Mouse (Mus musculus) right cerebral cortex, adult 18-20 months (tissue): ENCODE data around the gene Crip1.

ENCODE experiments used
- DNase-seq: peaks from one replicate; pipeline ENCODE4 v3.0.0; 2022; ENCODE audit warnings: mixed read lengths

Gene Crip1

DNA sequence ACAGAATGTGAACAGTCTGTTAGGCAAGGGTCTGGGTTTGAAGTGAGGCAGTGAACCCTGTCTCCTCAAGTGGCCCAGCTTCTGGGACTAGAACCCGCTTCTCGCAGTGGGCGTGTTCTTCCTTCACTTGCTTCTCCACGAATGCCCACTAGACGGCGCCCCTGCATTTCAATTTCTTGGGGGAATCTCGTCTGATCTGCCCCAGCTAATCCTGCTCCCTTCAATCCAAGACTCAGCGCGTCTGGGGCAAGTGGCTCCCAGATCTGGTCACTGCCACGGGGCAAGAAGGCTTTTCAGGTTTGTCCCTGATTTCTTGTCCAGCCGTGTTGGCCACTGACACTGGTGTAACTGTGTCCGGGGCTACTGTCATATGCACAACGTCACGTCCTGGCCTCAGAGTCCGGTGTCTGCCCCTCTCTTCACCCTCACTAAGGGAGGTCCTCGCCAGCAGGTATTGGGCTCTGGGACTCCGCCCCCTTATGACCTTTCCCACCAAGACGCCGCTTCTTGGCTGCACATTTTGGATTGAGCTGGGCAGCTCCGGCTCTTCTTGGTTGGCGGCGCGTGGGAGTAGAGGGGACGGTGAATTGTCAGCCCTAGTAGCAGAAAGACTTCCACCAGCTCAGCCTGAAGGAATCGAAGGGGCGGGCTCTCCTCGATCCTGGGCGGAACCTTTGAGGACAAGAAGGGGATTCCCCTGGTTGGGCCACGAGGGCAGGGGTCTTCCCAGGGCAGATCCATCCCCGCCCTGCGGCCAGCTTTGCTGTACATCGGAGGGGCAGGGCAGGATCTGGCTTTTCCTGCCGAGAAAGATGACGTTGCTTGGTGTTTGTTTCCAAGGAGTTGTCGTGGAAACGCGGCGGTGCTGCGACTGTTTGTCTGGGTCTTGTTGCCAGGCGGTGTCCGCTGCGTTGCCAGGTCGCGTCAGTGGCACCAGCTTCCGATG, at the start of gene Crip1:
Gene Crip1 (plus strand): TSS at position 205 of the 946 bp plus-strand sequence.
- peak; percentile 83 for DNase-seq

DNA sequence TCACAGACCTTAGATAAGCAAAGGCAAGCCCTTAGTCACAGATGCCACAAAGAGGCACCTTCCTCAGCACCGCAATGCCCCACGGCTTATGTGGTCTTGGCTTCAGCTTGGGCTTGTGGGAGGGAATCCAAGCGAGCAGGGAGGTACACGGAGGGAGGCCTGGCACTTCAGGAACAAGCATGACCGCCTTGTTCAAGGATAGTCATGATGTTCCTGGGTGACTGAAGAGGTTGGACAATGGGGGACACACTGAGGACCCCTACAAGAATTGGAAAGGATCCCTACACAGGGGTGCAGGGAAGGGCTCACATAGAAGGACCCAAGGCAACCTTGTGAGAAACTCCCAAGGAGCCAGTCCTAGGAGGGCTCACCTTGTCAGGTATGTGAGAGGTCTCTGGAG, 49.1 kb upstream of the Crip1 start:
- DNase-seq = no peak

DNA sequence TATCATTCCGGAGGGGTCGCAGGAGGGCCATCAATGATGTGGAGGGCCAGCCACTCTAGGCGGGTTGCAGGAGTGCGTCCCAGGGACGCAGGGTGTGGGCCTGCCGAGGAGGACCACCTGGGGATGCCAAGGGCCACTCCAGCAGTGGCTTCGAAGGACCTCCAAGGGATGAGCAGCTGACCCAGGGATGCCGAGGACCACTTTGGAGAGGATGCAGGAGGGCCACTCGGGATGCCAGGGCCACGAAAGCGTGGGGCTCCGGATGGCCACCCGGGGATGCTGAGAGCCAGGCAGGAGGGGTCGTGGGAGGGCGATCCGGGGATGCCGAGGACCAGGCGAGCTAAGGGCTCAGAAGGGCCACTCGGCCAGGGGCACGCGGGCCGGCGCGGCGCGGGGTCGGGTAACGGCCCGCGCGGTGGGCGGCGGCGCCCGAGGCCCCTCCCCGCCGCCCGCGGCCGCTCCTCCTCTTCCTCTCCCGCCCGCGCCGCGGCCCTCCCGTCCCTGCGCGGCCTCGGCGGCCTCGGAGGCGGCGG, 48.3 kb upstream of the Crip1 start, which contains the start of gene Mta1:
Gene Mta1 (plus strand): TSS at position 530 of the 533 bp plus-strand sequence.
- no peak for DNase-seq

DNA sequence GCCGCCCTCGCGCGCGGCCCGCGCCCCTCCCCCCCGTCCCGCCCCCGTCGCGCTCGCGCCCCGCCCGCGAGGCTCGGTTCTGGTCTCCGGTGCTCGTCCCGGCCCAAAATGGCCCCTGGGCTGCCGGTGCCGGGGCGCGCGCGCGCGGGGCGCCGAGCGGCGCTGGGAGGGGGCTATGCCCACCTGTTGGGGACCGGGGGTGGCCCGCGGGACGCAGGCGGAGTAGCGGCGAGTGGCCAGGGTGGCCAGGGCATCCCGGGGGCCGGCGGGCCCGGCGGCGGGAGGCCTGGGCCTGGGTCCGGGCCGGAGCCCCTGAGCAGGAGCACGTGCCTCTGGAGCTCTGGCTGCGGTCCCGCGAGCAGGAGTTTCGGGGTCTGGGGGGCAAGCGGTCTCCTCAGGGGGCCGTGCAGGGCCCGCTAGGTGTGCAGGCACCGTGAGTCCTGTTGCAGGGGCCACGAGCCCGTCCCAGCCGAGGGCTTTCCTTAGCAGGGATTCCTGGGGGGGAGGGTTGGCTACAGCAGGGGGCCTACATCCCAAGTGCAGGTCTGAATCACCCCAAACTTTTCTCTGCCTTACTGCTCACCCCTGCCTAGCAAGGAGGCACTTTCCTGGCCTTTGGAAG, 47.5 kb upstream of the Crip1 start:
- DNase-seq = no peak

DNA sequence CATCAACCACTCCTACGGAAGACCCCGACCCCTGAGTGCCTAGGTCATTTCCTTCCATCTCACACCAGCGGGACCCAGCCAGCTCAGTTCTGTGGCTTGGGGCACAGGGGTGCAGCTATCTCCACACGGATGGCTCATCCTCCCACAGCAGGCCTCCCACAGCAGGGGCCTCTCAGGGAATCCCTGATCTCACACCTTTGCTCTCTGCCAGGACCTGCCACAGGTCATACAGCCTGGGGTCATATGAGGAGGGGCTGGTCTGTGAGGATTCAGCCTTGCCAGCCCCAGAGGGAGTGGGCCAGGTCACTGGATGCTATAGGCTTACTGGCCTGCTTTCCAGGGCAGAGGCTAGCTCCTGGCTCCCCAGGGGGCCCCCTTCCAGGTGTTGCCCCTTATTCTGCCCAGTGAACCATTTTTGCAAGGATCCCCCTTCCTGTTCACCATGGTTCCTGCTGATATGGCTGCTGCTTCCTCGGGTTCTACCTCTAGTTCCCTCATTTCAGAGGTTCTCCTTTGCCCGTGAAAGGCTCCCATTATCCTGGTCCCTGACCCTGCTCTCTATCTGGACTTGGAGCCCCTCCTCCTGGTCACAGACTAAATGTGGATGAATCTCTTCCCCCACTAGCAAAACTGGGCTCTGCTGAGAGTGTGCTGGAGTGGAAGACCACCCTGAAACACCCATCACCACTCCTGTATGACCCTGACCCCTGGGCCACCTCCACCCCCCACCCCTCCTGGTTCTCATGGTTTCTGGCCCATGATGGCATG, 46.5 kb upstream of the Crip1 start:
- no peak for DNase-seq

DNA sequence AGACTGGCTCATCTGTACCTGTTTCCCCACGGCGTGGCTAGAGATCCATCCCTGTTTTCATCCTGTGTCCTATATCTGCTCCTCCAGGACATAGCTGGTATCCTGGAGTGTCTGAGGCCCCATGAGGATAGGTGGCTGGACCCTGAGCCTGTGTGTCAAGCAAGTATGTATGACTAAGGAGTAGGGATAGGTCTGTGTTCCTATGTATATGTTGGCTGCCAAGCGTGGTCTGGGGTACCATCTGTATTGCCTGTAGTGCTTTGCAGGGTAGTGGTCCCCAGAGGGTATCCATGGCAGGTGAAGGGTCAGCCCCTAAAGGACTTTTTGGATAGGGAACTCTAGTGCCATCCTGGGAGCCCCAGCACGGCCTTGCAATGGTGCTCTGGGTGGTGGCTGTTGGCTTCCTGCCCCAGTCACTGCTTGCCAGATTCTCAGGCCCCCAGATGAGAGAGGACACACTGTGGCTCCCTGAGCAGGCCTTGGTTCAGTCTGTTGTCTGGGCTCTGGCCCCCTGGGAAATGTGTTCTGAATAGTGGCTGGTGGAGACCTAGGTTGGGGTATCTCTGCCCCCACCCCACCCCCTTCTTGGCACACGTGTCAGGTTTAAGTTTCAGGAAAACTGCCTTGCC, 45.6 kb upstream of the Crip1 start:
- no peak for DNase-seq

DNA sequence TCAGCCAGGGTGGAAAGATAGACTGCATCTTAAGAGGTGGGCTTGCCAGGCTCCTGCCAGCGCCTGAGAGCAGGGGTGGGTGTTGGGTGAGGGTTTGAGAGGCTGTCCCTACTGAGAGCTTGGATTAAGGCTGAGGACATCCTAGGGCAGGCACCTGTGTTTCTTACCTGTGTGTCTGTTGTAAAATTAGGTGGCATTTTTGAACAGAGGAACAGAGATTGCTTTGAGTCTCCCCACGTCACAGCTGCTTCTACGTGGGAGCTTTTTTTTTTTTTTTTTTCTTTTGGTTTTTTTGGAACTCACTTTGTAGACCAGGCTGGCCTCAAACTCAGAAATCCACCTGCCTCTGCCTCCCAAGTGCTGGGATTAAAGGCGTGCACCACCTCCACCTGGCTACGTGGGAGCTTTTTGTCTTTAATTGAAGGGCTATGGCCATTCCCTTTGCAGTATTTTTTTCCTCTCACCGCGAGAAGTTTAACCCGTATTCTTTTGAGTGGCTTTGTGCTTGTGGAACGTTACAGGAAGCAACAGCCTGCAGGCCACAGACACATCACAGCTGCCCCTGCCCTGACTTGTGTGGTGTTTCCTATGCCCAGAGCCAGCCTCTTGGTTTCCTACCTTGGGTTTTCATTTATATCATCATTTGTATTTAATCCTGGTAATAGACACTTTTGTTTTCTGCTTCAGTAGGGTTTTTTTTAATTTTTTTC, 44.7 kb upstream of the Crip1 start:
- DNase-seq = no peak

DNA sequence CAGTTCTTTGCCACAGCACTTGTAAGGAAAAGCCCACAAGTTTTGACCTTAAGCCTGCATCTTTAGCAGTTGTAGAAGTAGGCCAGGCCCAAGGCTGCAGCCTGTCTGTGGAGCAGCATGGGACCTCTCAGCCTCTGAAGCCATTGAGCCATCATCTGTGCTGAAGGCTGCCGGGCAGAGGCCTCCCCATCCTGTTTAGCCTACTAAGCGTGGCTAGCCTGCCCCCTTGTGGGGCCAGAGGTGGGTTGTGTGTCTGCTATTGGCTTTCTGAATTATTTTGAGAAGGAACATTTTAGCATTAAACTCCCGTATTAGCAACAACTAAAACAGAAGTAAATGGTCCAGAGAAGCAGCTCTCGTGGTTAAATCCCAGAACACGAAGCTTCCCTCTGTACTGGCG, 43.7 kb upstream of the Crip1 start:
- peak; percentile 62 for DNase-seq

DNA sequence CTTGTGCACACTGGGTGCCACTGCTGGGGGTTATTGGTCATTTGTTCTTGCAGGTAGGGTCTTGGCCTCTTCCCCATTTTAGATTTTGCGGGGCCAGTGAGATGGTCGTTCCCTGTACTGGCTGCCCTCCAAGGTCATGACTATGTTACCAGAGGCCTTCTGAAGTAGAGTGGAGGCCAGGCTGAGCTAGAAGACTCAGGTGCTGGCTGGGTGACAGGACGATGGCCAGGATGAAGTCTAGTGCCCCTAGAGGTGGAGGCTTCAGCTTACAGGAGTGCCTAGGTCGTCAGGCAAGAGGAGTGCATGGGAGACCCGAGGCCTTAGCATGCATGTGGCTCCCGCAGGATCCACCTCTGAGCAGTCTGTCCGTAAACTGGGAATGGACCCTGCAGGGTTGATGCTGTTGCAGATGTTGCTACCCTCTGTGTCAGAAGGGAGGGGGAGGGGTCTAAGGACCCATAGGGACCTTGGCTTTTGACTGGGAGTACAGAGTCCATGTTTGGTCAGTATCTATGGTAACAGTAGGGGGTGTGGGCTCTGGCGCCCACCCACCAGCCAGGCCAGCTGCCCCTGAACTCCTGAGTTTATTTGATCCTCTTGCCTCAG, 42.2 kb upstream of the Crip1 start:
- no peak for DNase-seq

DNA sequence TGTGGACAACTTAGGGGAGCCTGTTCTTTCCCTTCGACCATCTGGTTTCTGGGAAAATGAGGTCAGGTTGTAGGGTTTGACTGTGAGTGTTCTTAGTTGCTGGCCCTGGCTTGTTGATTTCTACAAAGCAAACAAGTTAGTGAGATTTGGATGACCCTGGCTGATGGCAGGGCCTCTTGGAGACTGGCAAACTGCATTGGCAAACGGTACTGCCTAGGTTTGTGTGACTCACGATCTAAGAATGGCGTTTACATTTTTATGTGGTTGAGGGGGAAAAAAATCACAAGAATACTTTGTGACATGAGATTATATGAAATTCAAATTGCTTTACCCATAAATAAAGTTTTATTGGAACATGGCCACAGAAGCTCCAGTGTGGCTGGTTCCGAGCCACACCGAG, 39.7 kb upstream of the Crip1 start:
- no peak for DNase-seq

DNA sequence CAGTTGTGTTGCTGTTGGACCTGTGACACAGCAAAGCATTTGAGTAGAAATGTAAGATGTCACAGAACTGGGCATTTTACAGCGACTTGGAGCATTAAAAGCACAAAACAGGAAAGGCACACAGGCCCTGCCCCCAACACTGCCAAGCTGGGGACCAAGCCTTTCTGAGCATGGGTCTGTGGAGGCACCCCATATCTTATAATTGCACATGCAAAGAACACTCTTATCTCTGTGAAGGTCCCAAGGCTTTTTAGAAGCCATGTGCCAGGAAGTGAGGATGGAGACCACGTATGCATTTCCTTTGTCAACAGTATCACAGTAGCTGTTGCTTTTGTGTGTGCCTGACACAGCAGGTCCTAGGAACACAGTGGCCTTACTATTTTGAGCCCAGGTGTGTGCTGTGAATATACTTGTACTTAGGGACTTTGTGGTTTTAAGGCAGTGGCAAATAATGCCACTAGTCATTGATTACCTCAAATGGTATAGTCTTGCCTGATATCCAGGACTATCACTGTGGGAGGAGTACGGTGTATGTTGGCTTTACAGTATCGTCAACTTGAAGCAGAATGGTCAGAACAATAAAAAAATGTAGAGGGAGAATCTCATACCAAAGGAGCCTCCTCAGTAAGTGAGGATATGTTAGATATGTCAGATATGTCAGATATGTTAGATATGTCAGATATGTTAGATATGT, 38.5 kb upstream of the Crip1 start:
- DNase-seq = no peak

DNA sequence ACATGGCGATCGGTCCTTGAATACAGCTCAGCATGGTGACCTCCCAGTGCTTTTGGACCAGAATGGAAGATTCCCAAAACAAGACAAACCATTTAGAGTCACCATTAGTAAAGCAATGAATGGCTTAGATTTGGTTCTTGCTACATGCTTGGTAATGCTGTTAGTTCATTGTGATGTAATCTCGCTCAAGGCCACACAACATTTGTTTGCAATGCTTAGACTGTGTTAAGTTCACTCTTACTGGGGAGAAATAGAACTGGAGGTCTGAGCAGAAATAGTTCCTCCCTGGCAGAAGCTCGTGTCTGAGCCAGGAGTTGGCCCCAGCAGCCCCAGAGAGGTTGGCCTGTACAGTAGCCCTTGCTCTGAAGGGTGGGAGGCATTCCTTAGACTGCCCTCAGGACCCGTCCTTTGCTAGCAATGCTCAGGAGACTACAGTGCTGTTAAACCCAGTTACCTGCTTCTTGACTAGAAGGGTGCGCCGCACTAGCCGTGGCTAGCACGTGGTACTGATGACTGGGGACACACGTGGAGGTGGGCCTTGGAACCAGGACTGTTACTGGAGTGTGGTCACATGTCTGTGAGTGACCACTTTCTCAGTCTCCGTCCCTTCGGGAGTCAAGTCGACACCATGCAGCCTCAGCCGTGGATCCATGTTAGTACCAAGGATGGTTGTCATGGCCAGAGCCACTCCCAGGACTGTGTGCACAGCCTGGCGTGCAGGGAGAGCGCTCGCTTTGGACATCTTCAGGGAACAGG, 37.4 kb upstream of the Crip1 start:
- no peak for DNase-seq

DNA sequence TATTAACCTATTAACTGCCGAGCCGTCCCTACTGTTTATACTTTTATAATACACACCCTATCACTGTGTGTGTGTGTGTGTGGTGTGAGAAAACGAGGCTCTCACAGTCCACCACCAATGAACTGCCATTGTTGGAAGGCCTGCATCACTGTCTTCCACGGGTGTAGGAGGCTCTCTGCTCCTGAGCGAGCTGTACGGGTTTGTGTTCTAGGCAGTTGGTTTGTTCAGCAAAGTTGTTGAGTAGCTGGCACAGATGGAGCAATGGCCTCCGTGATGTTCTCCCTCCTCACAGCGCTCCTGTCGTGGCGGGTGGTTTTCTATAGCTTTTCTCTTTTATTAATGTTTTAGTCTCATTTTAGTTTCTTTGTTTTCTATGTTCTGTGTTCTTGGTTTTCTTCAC, 36.3 kb upstream of the Crip1 start:
- DNase-seq = no peak

DNA sequence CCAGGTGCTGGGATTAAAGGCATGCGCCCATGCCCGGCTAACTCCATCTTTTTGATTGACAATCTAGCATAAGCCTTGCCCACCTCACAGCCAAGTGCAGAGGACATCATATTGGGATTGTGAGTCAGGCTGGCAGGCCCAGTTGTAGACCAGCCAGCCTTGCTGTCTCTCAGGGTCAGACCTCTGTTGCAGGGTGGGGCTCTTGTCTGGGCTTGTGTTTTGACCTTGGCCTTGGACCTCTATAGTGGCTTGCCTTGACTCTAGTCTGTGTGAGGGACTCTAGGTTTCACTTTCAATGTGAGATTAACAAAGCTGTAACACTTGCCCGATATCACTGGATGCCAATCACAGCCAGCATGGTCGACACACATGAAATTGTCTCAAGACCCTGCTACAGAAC, 32.0 kb upstream of the Crip1 start:
- no peak for DNase-seq

DNA sequence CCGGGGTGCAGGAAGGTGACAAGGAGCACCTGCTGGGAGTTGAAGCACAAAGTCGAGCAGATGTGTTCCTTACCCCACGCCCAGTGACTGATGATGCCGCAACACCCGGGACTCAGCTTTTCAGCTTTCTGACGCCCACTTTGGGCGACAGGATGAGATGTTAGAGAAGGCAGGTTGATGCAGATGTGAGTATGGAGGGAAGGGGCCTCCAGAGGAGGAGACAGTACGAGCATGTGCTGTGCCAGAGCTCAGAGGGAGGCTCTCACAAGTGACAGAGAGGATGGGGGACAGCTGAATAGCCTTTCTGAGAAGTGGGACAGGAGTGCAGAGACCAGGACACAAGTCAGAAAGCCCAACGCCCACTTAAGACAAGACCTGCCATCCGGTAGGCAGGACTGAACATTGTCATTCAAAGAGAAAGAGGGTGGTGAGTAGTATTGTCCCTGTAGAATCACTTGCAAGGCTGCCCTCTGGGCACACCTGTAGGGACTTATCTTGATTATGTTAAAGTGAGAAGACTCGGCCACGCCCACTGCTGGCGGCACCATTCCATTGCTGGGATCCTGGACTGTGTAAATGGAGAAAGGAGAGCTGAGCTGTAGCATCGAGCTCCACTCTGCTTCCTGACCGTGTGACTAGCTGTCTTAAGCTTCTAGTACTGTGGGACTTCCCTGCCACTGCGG, 31.1 kb upstream of the Crip1 start:
- no peak for DNase-seq

DNA sequence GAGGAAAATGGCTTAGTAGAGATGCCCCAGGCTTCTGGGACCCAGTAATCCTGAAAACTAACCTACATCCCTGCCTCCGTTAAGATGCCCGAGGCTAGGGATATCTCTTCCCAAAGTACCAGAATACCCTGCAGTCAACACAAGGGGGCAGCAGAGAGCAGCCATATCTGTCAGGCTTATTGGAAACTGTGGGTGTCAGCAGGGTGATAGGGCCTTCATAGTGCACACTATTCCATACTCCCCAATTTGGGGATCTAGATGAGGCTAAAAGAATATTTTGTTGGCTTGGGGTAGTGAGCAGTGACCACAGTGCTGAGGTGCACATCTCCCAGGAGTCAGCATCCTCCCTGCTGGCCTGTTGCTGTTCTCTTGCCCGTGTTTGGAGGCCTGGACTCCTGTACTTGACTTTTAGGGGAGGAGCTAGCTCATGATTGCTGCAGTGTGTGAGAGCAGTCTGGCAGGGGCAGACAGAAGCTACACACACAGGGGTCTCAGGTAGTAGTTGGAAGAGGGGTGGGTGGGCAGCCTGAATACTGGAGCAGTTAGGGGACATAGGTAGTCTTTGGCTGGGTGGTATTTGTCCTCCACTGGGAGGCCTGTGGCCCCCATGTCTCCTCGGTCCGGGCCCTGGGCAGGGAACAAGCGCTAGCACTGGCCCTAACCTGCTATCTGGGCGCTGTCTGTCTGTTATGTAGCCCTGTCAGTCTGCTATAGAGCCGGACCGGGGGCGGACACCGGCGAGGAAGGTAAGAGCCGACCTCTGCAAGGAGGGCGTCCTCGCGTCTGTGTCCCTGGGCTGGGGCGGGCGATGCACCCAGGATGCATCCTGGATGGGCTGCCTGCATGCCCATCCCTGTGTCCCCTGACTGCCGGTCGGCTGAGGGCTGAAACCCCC, 26.4 kb upstream of the Crip1 start:
- peak; percentile 82 for DNase-seq

DNA sequence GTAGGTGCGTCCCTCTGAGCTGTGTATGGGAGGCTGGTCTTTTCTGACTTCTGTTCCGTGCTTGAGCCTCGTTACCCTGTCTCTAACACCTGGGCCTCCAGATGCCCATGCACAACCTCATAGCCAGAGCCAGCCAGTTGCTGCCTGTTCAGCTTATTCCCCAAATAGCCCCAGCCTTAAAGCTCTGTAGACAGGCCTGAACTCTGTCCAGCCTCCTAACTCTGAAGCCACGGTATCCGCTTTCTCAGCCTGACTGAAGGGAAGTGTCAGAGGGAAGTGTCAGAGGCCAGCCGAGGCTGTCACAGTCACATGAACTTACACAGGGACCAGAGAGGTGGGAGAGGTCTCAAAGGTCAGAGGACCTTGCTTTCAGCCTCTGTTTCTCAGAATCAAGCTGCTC, 21.4 kb upstream of the Crip1 start:
- no peak for DNase-seq

DNA sequence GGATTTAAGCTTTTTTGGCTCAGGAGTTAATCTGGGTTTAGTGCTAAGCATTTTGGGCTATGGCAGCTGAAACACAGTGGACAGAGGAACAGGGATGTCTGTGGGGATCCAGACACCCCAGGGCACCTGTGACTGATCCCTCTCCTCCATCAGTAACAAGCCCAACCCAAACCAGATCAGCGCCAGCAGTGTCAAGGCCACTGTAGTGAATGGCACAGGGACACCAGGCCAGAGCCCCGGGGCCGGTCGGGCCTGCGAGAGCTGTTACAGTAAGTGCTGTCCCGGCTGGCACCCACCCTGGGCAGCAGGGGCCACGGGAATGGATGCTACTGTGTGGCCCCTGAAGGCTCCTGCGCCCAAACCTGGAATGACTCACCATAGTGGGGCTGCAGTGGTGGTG, 15.4 kb upstream of the Crip1 start:
- no peak for DNase-seq

DNA sequence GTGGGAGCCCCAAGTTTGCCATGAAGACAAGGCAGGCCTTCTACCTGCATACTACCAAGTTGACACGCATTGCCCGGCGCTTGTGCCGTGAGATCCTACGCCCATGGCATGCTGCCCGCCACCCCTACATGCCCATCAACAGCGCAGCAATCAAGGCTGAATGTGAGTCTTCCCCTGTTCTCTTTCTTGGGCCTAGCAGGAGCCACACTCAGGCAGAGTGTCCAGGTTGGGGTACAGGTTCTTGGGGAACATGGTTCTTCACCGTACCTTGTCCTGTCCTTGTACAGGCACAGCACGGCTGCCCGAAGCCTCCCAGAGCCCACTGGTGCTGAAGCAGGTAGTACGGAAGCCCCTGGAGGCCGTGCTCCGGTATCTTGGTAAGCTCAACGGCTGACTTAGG, 14.5 kb upstream of the Crip1 start:
- DNase-seq = no peak
